Mouse (Mus musculus): ENCODE results near the gene Tpmt.

Gene Tpmt

DNA sequence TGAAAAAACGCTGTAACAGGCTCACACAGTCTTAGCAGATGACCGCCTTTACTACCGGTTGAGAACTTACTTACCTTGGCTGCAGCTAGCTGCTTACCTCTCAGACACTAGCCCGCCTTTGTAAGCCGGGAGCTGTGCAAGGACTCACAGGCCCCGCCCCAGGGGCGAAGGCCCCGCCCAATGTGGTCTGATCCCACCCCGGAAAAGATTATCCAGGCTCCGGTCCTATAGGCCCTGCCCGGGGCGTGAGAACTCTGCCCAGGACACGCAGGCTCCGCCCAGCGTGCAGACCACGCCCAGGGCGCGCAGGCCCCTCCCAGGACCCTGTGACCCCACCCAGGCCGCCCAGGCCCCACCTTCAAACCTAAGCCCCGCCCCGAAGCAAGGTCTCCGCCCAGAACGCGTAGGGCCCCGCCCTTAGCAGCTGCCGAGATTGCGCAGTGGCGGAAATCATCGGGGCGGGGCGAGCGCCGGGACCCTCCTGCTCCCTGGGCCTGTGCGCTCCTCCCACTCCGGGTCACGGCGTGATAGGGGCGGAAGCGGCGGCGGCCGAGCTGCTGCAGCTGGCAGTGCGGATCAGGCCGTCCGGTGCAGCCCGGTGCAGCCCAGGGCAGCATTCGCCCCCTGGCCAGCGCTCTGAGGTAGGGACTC lies 1.4 kb downstream of the Tpmt start, which contains the start of gene Kdm1b:
Gene Kdm1b, plus strand, starts transcription at position 470 of the 651 bp plus-strand sequence.
- DNase-seq (ENCODE audit: extremely low spot score, low read depth, low spot score): peak; percentile 97

DNA sequence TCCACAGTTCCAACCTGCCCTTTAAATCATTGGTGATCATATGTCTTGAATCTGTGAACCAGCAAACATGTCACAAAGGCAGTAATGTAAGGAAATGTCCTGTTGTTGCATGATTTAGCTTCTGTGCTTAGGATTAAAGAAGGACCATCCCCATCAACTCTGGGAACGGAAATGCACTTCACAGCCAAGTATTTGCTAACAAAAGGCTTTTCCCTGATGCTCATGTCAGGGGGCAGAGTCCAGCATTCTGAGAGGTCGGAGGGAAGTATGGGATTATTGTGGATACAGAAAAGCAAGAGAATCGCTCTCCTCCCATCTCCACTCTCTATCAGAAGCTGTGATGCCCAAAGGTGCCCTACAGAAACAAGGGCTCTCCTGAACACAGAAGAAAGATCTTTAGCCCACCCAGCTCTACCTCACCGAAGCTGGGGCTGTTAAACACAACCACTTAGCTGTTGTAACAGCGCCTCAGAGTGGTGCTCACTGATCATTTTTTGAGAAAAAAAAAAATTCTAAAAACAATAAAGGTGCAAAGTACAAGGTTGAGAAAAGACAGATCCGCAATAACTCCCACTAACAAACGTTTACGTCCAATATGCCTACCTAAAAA lies 2.4 kb downstream of the Tpmt start:
- DNase-seq (ENCODE audit: extremely low spot score, low read depth, low spot score): no peak

DNA sequence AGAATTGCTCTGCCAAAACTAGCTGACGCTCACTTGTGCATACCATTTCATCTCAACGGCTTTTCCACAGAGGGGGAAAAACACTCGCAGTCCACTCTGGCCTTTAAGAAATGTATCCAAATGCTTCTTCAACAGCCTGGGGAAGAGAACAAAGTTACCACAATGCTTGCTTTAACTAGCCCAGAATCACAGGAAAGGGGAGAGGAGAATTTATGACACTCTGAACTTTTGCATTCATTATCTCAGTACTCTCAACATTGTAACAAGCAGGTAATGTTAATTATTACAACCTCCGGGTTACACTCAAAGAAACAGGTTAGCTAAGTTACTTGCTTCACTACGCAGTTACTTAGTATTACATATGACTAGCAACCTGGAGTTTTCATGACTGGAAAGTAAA lies 4.5 kb downstream of the Tpmt start:
- DNase-seq (ENCODE audit: extremely low spot score, low read depth, low spot score): no peak

DNA sequence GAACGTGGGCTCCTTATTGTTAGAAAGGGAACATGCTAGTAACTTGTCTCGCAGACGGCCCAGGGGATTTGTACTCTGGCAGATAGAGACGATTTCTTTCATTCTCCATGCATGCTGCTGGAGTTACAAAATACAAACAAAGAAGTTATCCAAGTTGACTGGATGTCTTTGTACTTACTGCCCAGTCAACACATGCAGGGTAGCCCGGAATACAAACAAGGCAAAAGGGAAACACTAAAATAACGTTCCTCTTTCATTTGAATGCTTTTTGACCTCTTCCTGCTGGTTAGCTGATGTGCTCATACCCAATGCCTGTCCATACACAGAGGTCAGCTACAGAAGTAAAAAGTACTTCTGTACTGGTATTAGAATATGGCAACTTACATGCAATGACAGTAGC lies 6.6 kb downstream of the Tpmt start:
- DNase-seq (ENCODE audit: extremely low spot score, low read depth, low spot score): no peak

DNA sequence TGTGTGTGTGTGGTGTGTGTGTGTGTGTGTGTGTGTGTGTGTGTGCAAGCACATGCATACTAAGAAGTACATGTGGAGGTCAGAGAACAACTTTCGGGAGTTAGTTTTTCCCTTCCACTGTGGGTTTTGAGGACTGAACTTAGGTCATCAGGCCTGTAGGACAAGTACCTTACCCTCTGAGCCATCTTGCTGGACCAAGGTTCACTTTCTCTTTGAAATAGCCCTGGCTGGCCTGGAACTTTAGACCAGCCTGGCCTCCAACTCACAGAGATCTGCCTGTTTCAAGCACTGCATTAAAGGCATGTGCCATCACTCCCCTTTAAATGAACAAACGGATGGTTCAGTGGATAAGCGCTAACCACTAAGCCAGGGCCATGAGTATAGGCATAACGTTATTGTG lies 10.9 kb downstream of the Tpmt start:
- DNase-seq (ENCODE audit: extremely low spot score, low read depth, low spot score): no peak

DNA sequence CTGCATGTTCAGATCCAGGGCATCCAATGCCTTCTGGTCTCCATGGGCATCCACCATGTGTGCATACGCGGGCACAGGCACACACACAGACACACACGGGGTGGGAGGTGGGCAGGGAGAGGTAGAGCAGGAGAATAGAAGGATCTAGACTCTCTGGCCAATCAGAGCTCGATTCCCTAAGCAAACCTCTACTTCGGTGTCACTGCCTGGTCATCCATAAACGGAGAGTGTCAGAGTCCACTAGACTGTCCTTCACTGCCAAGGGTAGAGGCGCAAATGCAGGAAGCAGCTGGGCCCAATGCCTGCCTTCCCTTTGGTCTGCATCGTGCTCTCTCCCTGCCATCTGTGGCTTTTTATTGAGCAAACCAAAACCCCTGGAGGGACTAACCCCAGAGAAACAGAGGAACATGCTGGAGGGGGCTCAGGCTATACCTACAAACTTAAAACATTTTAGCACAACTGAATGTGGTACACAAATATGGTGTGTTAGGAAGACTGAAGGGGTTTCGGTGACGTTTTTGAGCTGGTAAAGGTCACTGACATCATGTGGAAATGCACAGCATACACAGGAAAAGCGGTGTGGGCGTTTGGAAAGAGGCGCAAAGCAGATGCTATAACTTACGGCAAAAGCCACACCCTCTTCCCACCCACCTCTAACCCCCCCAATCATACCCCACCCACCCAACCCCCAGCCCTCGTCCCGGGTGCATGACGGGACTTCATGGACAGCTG lies 14.0 kb downstream of the Tpmt start:
- DNase-seq (ENCODE audit: extremely low spot score, low read depth, low spot score): no peak

GRCm38 (mm10) chr13:47020798-47021197 lies 23.7 kb downstream of the Tpmt start:
- no peak for DNase-seq (ENCODE audit: extremely low spot score, low read depth, low spot score)

DNA sequence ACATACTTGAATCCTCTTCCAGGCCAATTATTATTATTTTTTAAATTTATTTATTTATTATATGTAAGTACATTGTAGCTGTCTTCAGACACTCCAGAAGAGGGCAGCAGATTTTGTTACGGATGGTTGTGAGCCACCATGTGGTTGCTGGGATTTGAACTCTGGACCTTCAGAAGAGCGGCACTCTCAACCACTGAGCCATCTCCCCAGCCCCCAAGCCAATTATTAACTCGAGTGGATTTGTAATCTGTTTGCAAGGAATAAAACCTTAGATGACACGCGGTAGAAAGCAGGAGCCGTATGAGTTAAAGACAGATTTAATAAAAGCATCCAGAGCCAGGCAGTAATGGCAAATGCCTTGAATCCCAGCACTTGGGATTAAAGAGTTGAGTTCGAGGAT lies 24.8 kb downstream of the Tpmt start:
- DNase-seq (ENCODE audit: extremely low spot score, low read depth, low spot score): no peak

GRCm38 (mm10) chr13:47017259-47017658 lies 27.3 kb downstream of the Tpmt start:
- DNase-seq (ENCODE audit: extremely low spot score, low read depth, low spot score): no peak

GRCm38 (mm10) chr13:47015195-47015501 lies 29.4 kb downstream of the Tpmt start:
- DNase-seq (ENCODE audit: extremely low spot score, low read depth, low spot score): no peak

DNA sequence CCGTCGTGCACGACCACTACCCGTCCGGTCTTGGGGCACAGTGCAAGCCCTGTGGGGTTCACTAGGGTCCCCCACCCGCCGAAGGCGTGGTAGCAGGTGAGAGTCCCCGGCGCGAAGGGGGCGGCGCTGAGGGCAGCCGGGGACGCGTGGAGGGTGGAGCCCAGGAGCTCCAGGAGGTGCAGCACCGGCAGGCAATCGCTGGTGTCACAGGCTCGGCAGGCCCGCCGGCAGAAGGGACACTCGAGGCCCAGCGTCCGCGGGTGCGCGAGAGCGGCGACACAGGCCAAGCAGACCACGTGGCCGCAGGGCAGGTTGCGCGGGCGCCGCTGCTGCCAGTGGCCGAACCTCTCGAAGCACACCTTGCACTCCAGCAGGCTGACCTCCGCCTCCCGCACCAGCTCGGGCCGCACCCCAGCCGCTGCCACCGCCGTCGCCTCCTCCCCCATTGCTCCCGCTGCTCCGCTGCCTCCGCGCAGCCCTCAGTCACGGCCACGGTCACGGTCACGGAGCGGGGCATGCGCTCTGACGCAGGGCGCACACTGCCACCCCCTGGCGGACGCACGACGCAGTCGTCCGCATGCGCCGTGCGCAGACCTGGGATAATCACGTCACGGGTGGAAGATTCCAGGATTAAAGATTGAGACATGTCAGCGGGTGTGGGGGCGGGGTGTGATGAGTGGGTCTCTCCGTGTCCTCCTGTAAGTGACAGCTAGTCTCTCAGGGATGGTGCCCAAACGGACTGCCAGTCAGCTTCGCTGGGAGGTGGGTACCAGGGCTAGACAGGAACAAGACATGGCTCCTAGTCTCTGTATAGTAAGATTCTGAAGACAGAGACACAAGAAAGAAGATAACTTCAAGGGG lies 30.0 kb downstream of the Tpmt start, which contains the start of gene Nhlrc1:
Gene Nhlrc1, minus strand, starts transcription at position 517 of the 861 bp plus-strand sequence.
- DNase-seq (ENCODE audit: extremely low spot score, low read depth, low spot score): peak; percentile 33

- DNase-seq (ENCODE audit: extremely low spot score, low read depth, low spot score): no peak
Measured at GRCm38 (mm10) chr13:47013740-47014139, 30.8 kb downstream of the Tpmt start.

- no peak for DNase-seq (ENCODE audit: extremely low spot score, low read depth, low spot score)
Measured at GRCm38 (mm10) chr13:47001590-47001989, 42.9 kb downstream of the Tpmt start.

DNA sequence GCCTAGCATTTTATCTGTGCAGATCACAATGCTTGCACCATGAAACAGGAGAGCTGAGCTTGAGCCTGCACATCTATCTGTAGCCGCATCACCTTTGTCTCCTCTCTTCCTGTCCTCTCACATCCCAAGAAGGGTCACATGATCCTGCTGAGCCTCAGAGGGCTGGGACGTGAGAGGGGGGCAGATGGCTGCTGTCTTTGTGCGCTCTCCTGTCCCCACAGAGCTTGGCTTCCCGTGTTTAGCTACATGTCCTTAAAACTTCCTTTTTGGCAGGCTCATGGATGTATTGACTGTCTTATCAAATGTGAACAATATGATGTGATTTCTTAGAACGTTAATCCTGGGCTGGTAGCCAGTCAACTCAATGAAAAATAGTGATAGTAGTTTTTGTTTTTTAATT lies 45.0 kb downstream of the Tpmt start:
- DNase-seq (ENCODE audit: extremely low spot score, low read depth, low spot score): no peak

DNA sequence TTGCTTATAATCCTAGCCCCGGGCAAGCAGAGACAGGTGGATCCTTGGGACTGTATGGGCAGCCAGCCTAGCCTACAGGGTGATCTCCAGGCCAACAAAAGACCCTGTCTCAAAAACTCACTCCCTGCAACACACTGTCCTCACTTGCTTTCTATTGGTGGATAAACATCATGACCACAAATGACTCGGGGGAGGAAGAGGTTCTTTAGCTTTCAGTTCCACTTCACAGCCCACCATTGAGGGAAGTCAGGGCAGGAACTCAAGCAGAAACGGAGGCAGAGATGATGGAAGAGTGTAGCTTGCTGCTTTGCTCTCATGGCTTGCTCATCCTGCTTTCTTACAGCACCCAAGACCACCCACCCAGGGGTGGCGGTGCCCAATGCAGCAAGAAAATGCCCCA lies 47.2 kb downstream of the Tpmt start:
- DNase-seq (ENCODE audit: extremely low spot score, low read depth, low spot score): no peak

GRCm38 (mm10) chr13:46993274-46993551 lies 51.3 kb downstream of the Tpmt start:
- no peak for DNase-seq (ENCODE audit: extremely low spot score, low read depth, low spot score)

DNA sequence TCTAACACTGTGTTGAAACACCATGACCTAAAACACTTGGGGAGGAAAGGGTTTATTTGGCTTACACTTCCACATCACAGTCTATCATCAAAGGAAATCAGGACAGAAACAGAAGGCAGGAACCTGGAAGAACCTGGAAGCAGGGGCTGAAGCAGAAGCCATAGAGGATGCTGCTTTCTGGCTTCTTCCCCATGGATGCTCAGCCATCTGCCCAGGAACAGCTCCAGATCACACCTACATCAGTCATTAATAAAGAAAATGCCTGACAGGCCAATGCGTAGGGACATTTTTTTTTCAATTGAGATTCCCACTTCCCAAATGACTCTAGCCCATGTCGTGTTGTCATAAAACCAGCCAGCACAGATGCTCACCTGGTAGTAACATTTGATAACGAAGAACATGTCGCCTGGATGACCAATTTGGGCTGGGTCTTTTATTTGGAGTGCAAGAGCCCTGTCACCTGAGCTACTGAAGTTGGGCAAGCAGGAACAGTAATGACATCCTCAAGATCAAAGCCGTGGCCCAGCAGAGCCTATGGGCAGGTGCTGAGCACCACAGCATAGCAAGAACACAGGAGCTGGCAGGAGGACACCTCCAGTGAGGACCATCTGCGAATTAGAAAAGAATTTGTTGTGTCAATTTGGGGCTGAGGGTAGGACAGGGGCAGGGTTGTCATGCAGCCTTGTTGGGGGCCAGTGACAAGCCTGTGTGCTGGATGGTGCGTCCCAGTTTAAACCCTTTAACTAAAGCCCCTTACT lies 51.8 kb downstream of the Tpmt start:
- DNase-seq (ENCODE audit: extremely low spot score, low read depth, low spot score): no peak

DNA sequence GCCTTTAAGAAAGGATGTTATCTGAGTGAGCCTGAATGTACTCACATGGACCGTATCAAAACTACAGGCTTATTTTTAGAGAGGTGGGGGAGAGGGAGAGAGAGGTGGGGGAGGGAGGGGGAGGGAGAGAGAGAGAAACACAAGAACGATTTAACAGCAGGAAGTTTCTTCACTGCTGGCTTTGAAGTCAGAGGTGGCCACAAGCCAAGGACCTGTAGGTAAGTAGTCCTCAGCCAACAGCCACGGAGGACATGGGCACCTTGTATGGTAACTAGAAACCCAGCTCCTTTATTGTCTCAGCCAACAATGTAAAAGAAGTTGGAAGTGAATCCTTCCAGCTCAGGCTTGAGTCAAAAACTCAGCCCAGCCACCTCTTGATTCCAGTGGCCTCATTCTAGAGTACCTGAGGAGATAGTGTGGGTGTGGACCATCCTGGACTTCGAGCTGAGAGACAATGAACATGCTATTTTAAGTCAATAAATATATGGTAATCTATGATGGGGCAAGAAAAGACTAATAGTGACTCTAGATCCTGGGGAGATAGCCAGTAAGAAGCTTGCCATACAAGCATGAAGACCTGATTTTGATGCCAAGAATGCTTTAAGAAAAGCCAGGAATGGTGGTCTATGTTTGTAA lies 54.0 kb downstream of the Tpmt start:
- no peak for DNase-seq (ENCODE audit: extremely low spot score, low read depth, low spot score)

- no peak for DNase-seq (ENCODE audit: extremely low spot score, low read depth, low spot score)
Measured at GRCm38 (mm10) chr13:46987941-46988340, 56.6 kb downstream of the Tpmt start.

DNA sequence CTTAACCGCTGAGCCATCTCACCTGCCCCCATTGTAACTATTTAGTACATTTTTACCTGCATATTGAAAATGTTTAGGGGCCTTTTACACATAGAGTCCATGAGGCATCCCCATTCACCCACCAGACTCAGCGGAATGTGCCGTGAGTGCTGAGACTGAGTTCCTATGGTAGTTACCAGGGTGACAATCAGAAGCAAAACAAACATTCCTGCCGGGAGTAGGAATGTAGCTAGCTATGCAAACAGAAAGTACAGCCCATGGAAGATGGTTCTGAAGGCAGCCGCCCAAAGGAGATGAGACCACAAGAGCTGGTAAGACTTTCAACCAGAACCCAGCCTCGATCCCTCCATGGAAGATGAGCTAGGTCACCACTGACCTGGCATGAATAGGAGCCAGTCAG lies 58.3 kb downstream of the Tpmt start:
- no peak for DNase-seq (ENCODE audit: extremely low spot score, low read depth, low spot score)
